Mouse (Mus musculus) lung, adult 10 weeks (tissue): ENCODE data around the gene Olfr823. TPM values are rescaled to one million over a fixed set of nuclear protein-coding genes. Genes with fewer than 3 reads are reported as not detected.

Experiments
- polyA plus RNA-seq: library from polyadenylated mRNA; stranded (reverse); fragments of 350-450 nt; fragmentation: Illumina TruSeq; extraction: RNeasy Lipid Tissue Mini Kit (QIAGEN cat#74804); gene quantifications from one replicate; pipeline ENCODE4 v1.2.3, GENCODE M21; 2014; ENCODE audit warnings: low read depth, low replicate concordance; ENCODE audit not compliant: insufficient read depth

Gene Olfr823
- not detected for polyA plus RNA-seq

DNA sequence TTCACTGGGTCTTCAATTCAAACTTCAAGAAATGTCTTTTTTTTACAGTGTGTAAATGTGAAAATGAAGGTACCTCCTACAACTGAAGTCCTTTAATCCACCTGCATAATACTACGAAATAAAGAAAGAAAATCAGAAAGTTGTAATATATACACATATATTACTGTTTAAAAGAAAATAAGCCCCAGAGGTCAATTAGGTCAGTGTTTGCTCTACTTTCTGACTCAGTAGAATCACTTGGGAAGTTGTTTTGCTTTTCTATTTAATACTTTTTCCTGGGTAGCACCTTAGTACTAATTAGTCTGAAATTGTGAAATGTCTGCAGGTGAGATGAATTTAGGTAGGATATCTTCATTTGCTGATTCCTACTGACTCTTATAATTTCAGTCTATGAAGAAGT lies at the start of gene Olfr823:
TSS of gene Olfr823 (minus strand) at position 101 of the 400 bp plus-strand sequence.

DNA sequence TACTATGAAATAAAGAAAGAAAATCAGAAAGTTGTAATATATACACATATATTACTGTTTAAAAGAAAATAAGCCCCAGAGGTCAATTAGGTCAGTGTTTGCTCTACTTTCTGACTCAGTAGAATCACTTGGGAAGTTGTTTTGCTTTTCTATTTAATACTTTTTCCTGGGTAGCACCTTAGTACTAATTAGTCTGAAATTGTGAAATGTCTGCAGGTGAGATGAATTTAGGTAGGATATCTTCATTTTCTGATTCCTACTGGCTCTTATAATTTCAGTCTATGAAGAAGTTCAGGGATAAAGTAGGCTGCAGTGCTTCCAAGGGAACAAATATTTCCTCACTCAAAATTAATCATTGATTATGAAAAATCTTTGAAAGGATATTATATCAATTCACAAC lies 14.7 kb upstream of the Olfr823 start, which contains the start of gene Olfr824:
TSS of gene Olfr824 (minus strand) at position 101 of the 400 bp plus-strand sequence.

DNA sequence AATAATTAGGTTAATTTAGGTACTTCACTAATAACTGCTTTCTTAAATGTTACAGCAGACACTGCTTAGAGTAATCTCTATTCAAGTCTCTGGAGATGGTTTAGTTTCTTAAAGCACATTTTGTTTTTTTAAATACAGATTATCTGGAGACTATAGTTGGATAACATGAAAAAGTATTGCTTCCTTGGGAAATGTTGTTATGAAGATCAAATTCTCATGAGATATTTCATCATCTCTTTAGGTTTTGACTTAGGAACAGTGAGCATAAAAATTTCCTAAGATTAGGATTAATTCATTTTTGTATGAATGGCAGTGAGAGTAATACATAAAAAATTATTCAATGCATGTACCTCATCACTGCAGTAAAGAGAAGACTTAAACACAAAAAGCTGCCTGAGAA lies 44.3 kb downstream of the Olfr823 start, which contains the start of gene Olfr822:
TSS of gene Olfr822 (plus strand) at position 301 of the 400 bp plus-strand sequence.

Other genes starting within 250 kb of the Olfr823 start
- not detected for gene Olfr814, start 235.5 kb downstream of the Olfr823 start, polyA plus RNA-seq
- not detected for gene Olfr815, start 209.5 kb downstream of the Olfr823 start, polyA plus RNA-seq
- gene Olfr816, start 199.8 kb downstream of the Olfr823 start, polyA plus RNA-seq, result not detected
- not detected for gene Olfr818, start 166.3 kb downstream of the Olfr823 start, polyA plus RNA-seq
- gene Olfr819, start 148.1 kb downstream of the Olfr823 start, polyA plus RNA-seq, result not detected
- not detected for gene Olfr247, start 139.2 kb downstream of the Olfr823 start, polyA plus RNA-seq
- gene Gm10310, start 130.3 kb downstream of the Olfr823 start, polyA plus RNA-seq, result not detected
- not detected for gene Olfr820, start 102.8 kb downstream of the Olfr823 start, polyA plus RNA-seq
- gene Olfr821, start 85.0 kb downstream of the Olfr823 start, polyA plus RNA-seq, result not detected
- gene Olfr822, start 44.2 kb downstream of the Olfr823 start, polyA plus RNA-seq, result not detected
- gene Olfr824, start 14.6 kb upstream of the Olfr823 start, polyA plus RNA-seq, result not detected
- not detected for gene Olfr825, start 51.4 kb upstream of the Olfr823 start, polyA plus RNA-seq
- not detected for gene Olfr826, start 68.8 kb upstream of the Olfr823 start, polyA plus RNA-seq
- not detected for gene Olfr827, start 99.0 kb upstream of the Olfr823 start, polyA plus RNA-seq
- not detected for gene Neurod4, start 164.9 kb upstream of the Olfr823 start, polyA plus RNA-seq
- gene Tespa1, start 207.5 kb upstream of the Olfr823 start, polyA plus RNA-seq, result 1.8 TPM